In genomic region chr6:122339047-122339647, GRCm38 (mm10) we compare ENCODE assay signal across 8 mouse cellular contexts. TPM values are rescaled to one million over a fixed set of nuclear protein-coding genes. Genes with fewer than 3 reads are reported as not detected.
DNase-seq lines count a peak whose midpoint lies in the region; ATAC-seq and TF ChIP-seq lines count a peak whose summit lies in the region.

No protein-coding gene starts in this region.

- WGBS in forebrain, embryonic 15.5 days, result under 1% methylated on average over 46 of the region's 51 CpGs
- under 1% methylated on average over 49 of the region's 51 CpGs for WGBS in lung, embryonic 15.5 days
- under 1% methylated on average over 37 of the region's 51 CpGs for WGBS in olfactory bulb, adult 2 months

- no peak for TF ChIP-seq EP300 in MEL (IDR thresholded peaks at IDR 0.05; ENCODE audit: low read depth in 1 of 2, low read length in 2 of 2)

- H3K9me3 ChIP-seq in MEL (replicated peaks; ENCODE audit: insufficient read depth, low read length), result no peaks in the 10 kb centered on the region
- H3K9me3 ChIP-seq in forebrain, embryonic 15.5 days, result no peaks in the 10 kb centered on the region
- H3K9me3 ChIP-seq in lung, embryonic 15.5 days, result no peaks in the 10 kb centered on the region

- no peaks in the 10 kb centered on the region for H3K27me3 ChIP-seq in MEL (ENCODE audit: control insufficient read depth in 1 of 2, insufficient read depth in 2 of 2, low read length in 2 of 2)
- H3K27me3 ChIP-seq in forebrain, embryonic 15.5 days, result no peaks in the 10 kb centered on the region
- no peaks in the 10 kb centered on the region for H3K27me3 ChIP-seq in lung, embryonic 15.5 days

- H3K4me2 ChIP-seq in forebrain, embryonic 15.5 days (replicated peaks), result peak overlapping the region; percentile 50
- peak overlapping the region; percentile 61 for H3K4me2 ChIP-seq in lung, embryonic 15.5 days

- peak overlapping the region; percentile 88 to 100 for H3K4me3 ChIP-seq in MEL (ENCODE audit: control insufficient read depth in 1 of 2, insufficient read depth in 1 of 2, low read depth in 2 of 2, low read length in 2 of 2)
- peak overlapping the region; percentile 72 for H3K4me3 ChIP-seq in forebrain, embryonic 15.5 days
- peak overlapping the region; percentile 81 for H3K4me3 ChIP-seq in lung, embryonic 15.5 days
- peak overlapping the region; percentile 92 for H3K4me3 ChIP-seq in olfactory bulb, adult 2 months (ENCODE audit: insufficient read depth, low read depth, low read length)

- TF ChIP-seq CTCF in MEL (IDR thresholded peaks at IDR 0.05 in 2 of 3, conservative IDR thresholded peaks at IDR 0.05 in 1 of 3; ENCODE audit: control insufficient read depth in 1 of 3, insufficient read depth in 1 of 3, low read depth in 2 of 3, low read length in 3 of 3, poor library complexity in 1 of 3, severe bottlenecking in 1 of 3), result no peak
- TF ChIP-seq CTCF in olfactory bulb, adult 2 months (IDR thresholded peaks at IDR 0.05; ENCODE audit: insufficient read depth, low read depth, low read length), result no peak

- TF ChIP-seq RAD21 in MEL (IDR thresholded peaks at IDR 0.05; ENCODE audit: low read depth, low read length), result no peak

- peak; percentile 83 for ATAC-seq in forebrain, embryonic 15.5 days (replicated peaks)
- peak; percentile 43 to 68 for ATAC-seq in hematopoietic stem cell, adult 5-6 weeks (replicated peaks in 1 of 2; ENCODE audit: insufficient read depth in 1 of 2, low FRiP score in 2 of 2, low TSS enrichment in 1 of 2, low read depth in 1 of 2, poor library complexity in 2 of 2, severe bottlenecking in 2 of 2)
- peak; percentile 72 for ATAC-seq in lung, embryonic 15.5 days (ENCODE audit: borderline replicate concordance, extremely low read depth, low FRiP score, low TSS enrichment)

- peaks cover 0 to 28% of the 10 kb centered on the region in 2 experiments; a peak in 2 of 4 replicates for H3K36me3 ChIP-seq in MEL (ENCODE audit: control insufficient read depth in 1 of 2, insufficient read depth in 2 of 2, low read length in 2 of 2)
- peaks cover 18% of the 10 kb centered on the region for H3K36me3 ChIP-seq in forebrain, embryonic 15.5 days
- peaks cover 17% of the 10 kb centered on the region for H3K36me3 ChIP-seq in lung, embryonic 15.5 days

- H3K4me1 ChIP-seq in MEL (ENCODE audit: control insufficient read depth in 1 of 2, insufficient read depth in 2 of 2, low read length in 2 of 2), result peaks cover 13 to 16% of the 10 kb centered on the region in 2 experiments
- peaks cover 25% of the 10 kb centered on the region for H3K4me1 ChIP-seq in forebrain, embryonic 15.5 days
- H3K4me1 ChIP-seq in lung, embryonic 15.5 days, result peaks cover 31% of the 10 kb centered on the region
- H3K4me1 ChIP-seq in olfactory bulb, adult 2 months (ENCODE audit: control insufficient read depth, insufficient read depth, low read length), result no peaks in the 10 kb centered on the region

- peak in 1 of 2 experiments; percentile 58; a peak in 2 of 4 replicates for TF ChIP-seq POLR2A in MEL (IDR thresholded peaks at IDR 0.05; ENCODE audit: control insufficient read depth in 1 of 2, insufficient read depth in 1 of 2, low read depth in 1 of 2, low read length in 2 of 2, poor library complexity in 1 of 2)
- TF ChIP-seq POLR2A in olfactory bulb, adult 2 months (IDR thresholded peaks at IDR 0.05; ENCODE audit: insufficient read depth, low read depth, low read length), result 0 out of 2 replicates have a peak, but pooled peaks have one; percentile 25

- H3K9ac ChIP-seq in MEL (ENCODE audit: control insufficient read depth, low read depth, low read length, poor library complexity, severe bottlenecking), result peak overlapping the region; percentile 86
- peak overlapping the region; percentile 71 for H3K9ac ChIP-seq in forebrain, embryonic 15.5 days (replicated peaks)
- H3K9ac ChIP-seq in lung, embryonic 15.5 days, result peak overlapping the region; percentile 67

- H3K27ac ChIP-seq in MEL (ENCODE audit: control insufficient read depth, low read depth, low read length), result peak overlapping the region; percentile 50
- peak overlapping the region; percentile 99 for H3K27ac ChIP-seq in forebrain, embryonic 15.5 days (replicated peaks)
- H3K27ac ChIP-seq in lung, embryonic 15.5 days, result peak overlapping the region; percentile 94
- H3K27ac ChIP-seq in olfactory bulb, adult 2 months (ENCODE audit: insufficient read depth, low read depth, low read length), result peak overlapping the region; percentile 32; the same call in 1 of the 2 replicates

- peak; percentile 82 for DNase-seq in MEL (ENCODE audit: low read depth, low spot score)
- peak; percentile 69 for DNase-seq in cerebellum, adult 11-12 months
- peak; percentile 33 for DNase-seq in layer of hippocampus, adult 9-10 months (ENCODE audit: low spot score)
- DNase-seq in thymus, adult 18-20 months, result peak; percentile 58 to 59

- peaks cover 6% of the 10 kb centered on the region; the same call in 1 of the 2 replicates for H3K79me2 ChIP-seq in MEL (ENCODE audit: control insufficient read depth, insufficient read depth, low read length, poor library complexity)

TF ChIP-seq in MEL, 35 proteins besides CTCF, POLR2A, EP300 and RAD21:
- TF ChIP-seq MYB (IDR thresholded peaks at IDR 0.05; ENCODE audit: low read depth, low read length) (no peak), NELFE (IDR thresholded peaks at IDR 0.05; ENCODE audit: low read depth, low read length) (peak; percentile 43; the same call in 1 of the 2 replicates), MYC (IDR thresholded peaks at IDR 0.05; ENCODE audit: low read depth, low read length) (no peak), CHD1 (IDR thresholded peaks at IDR 0.05; ENCODE audit: low read depth, low read length) (0 out of 2 replicates have a peak, but pooled peaks have one; percentile 54)

RNA-seq across cellular contexts. Expression of gene Phc1, which starts 1.2 kb away (rescaled TPM):
- total RNA-seq in MEL (2012; rRNA removed), result 4.6 and 7.6 TPM in 2 replicates
- 10 to 100 TPM in 1 of 2 experiments, not detected in 1; 35.9 TPM for polyA plus RNA-seq in MEL (2012; ENCODE audit: insufficient read depth in 1 of 2, insufficient read length in 2 of 2, low read depth in 1 of 2, low replicate concordance in 2 of 2, missing spikeins in 1 of 2)
- polyA plus RNA-seq in forebrain, embryonic 15.5 days (2015; fragmentation: Nextera tagmentation; extraction: Ambion mirVana), result 34.2 and 36.1 TPM in 2 replicates
- total RNA-seq in hematopoietic stem cell, adult 5-6 weeks (2017), result 19.4 and 23.6 TPM in 2 replicates
- 15.5 and 16.3 TPM in 2 replicates for polyA plus RNA-seq in lung, embryonic 15.5 days (2015; fragmentation: Nextera tagmentation; extraction: Ambion mirVana)
- not detected in 2 replicates for polyA plus RNA-seq in olfactory bulb, adult 2 months (2012; ENCODE audit: insufficient read depth, insufficient read length, low replicate concordance, missing spikeins)

RNA-seq across cellular contexts. Expression of gene M6pr, which starts 30.6 kb away (rescaled TPM):
- total RNA-seq in MEL (2012; rRNA removed), result 158 and 186 TPM in 2 replicates
- 100 to 1,000 TPM in 1 of 2 experiments, not detected in 1; 183 TPM for polyA plus RNA-seq in MEL (2012; ENCODE audit: insufficient read depth in 1 of 2, insufficient read length in 2 of 2, low read depth in 1 of 2, low replicate concordance in 2 of 2, missing spikeins in 1 of 2)
- 55.1 and 55.8 TPM in 2 replicates for polyA plus RNA-seq in forebrain, embryonic 15.5 days (2015; fragmentation: Nextera tagmentation; extraction: Ambion mirVana)
- total RNA-seq in hematopoietic stem cell, adult 5-6 weeks (2017), result 253 and 280 TPM in 2 replicates
- polyA plus RNA-seq in lung, embryonic 15.5 days (2015; fragmentation: Nextera tagmentation; extraction: Ambion mirVana), result 118 and 121 TPM in 2 replicates
- not detected in 2 replicates for polyA plus RNA-seq in olfactory bulb, adult 2 months (2012; ENCODE audit: insufficient read depth, insufficient read length, low replicate concordance, missing spikeins)

RNA-seq across cellular contexts. Expression of gene Klrg1, which starts 56.5 kb away (rescaled TPM):
- 0.88 and 1.0 TPM in 2 replicates for total RNA-seq in MEL (2012; rRNA removed)
- polyA plus RNA-seq in MEL (2012; ENCODE audit: insufficient read depth in 1 of 2, insufficient read length in 2 of 2, low read depth in 1 of 2, low replicate concordance in 2 of 2, missing spikeins in 1 of 2), result under 1 TPM in 1 of 2 experiments, not detected in 1; 0.28 TPM
- polyA plus RNA-seq in forebrain, embryonic 15.5 days (2015; fragmentation: Nextera tagmentation; extraction: Ambion mirVana), result 0.42 and 0.43 TPM in 2 replicates
- total RNA-seq in hematopoietic stem cell, adult 5-6 weeks (2017), result not detected in 2 replicates
- not detected in 2 replicates for polyA plus RNA-seq in lung, embryonic 15.5 days (2015; fragmentation: Nextera tagmentation; extraction: Ambion mirVana)
- polyA plus RNA-seq in olfactory bulb, adult 2 months (2012; ENCODE audit: insufficient read depth, insufficient read length, low replicate concordance, missing spikeins), result not detected in 2 replicates

Comparison
In these comparisons a context has a peak if more than half of its experiments do, and no peak if none do; other contexts are left out.
1. Peak in every context shown above with its lines: DNase-seq, ATAC-seq, H3K4me3 ChIP-seq and H3K27ac ChIP-seq.
2. H3K27ac ChIP-seq: peak in every context shown above with its lines; median percentile 99 in forebrain, embryonic 15.5 days; 94 in lung, embryonic 15.5 days; 50 in MEL; 32 in olfactory bulb, adult 2 months.